In the genomic region with DNA sequence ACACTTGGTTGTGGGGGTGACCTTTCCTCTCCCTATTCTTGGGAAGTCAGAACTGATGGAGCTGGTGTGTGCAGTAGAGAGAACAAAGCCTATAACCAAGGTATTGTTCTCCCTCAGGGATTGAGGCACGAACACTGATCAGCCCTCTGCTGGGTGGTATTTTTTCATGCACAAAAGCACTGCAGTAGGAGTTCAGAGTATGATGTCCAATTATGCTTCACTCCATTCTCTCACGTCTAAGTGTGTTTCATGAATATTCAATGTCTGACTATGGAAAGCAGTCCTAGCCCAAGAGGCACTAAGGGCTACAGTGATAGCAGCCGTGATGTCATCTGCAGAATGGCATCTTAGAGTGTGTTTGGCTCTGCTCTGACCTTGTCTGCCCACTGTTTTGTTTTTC, we compare ENCODE assay signal across 19 mouse cellular contexts.
A peak's percentile ranks its signal among the peaks of the same experiment; 100 is the strongest.
DNase-seq lines count a peak whose midpoint lies in the region; ATAC-seq and TF ChIP-seq lines count a peak whose summit lies in the region.
"Had no signal": no experiment of that assay in that cellular context is flagged by ENCODE, and none has a peak within 500 bp of the region (broad histone marks: within the 10 kb centered on the region; RNA-seq: fewer than 3 reads in every experiment).

No protein-coding gene starts in this region.

- no peak for ATAC-seq in kidney, postnatal 0 days (replicated peaks; ENCODE audit: low FRiP score, low read depth)
- peak; percentile 61 for ATAC-seq in forebrain, embryonic 16.5 days

- no peaks in the 10 kb centered on the region for H3K36me3 ChIP-seq in kidney, postnatal 0 days (ENCODE audit: insufficient read depth, low read length)
- H3K36me3 ChIP-seq in forebrain, embryonic 16.5 days (ENCODE audit: control insufficient read depth, insufficient read depth) = no peaks in the 10 kb centered on the region
- H3K36me3 ChIP-seq: embryonic facial prominence, embryonic 10.5 days; heart, embryonic 13.5 days; limb, embryonic 13.5 days; lung, embryonic 15.5 days had no signal

- H3K9me3 ChIP-seq in kidney, postnatal 0 days (replicated peaks; ENCODE audit: low read length) = no peaks in the 10 kb centered on the region
- H3K9me3 ChIP-seq in forebrain, embryonic 16.5 days (ENCODE audit: control insufficient read depth, low read length) = no peaks in the 10 kb centered on the region
- H3K9me3 ChIP-seq: embryonic facial prominence, embryonic 10.5 days; heart, embryonic 13.5 days; limb, embryonic 13.5 days; lung, embryonic 15.5 days had no signal

- 63% methylated on average over 3 of the region's 3 CpGs for WGBS in kidney, postnatal 0 days
- WGBS in forebrain, embryonic 16.5 days = 10% methylated on average over 3 of the region's 3 CpGs

- no peak overlapping the region for H3K4me3 ChIP-seq in kidney, postnatal 0 days (replicated peaks; ENCODE audit: low read depth, low read length)
- H3K4me3 ChIP-seq in forebrain, embryonic 16.5 days (replicated peaks; ENCODE audit: low read length) = no peak overlapping the region
- H3K4me3 ChIP-seq: embryonic facial prominence, embryonic 10.5 days; heart, embryonic 13.5 days; limb, embryonic 13.5 days; lung, embryonic 15.5 days had no signal

- 0 out of 2 replicates have a peak, but pooled peaks have one; percentile 10 for TF ChIP-seq CTCF in kidney, postnatal 0 days (IDR thresholded peaks at IDR 0.05; ENCODE audit: low read depth)

- intact Hi-C loops in gastrocnemius, postnatal 14 days (cut with DNase I; ENCODE audit: low total_unique reads) = no loop called here

- no peaks in the 10 kb centered on the region for H3K4me1 ChIP-seq in kidney, postnatal 0 days (replicated peaks; ENCODE audit: insufficient read depth, low read length)
- H3K4me1 ChIP-seq in forebrain, embryonic 16.5 days (replicated peaks; ENCODE audit: control insufficient read depth, insufficient read depth, low read length) = peaks cover 8% of the 10 kb centered on the region
- H3K4me1 ChIP-seq: embryonic facial prominence, embryonic 10.5 days; limb, embryonic 13.5 days; lung, embryonic 15.5 days had no signal

- no peaks in the 10 kb centered on the region for H3K27me3 ChIP-seq in kidney, postnatal 0 days (ENCODE audit: insufficient read depth, low read length)
- no peaks in the 10 kb centered on the region for H3K27me3 ChIP-seq in forebrain, embryonic 16.5 days (replicated peaks; ENCODE audit: control insufficient read depth, insufficient read depth, low read length)
- H3K27me3 ChIP-seq: heart, embryonic 13.5 days; limb, embryonic 13.5 days; lung, embryonic 15.5 days had no signal

- DNase-seq in kidney, postnatal 0 days (ENCODE audit: low spot score) = no peak
- no peak for DNase-seq in kidney, postnatal 25 days
- peak; percentile 34 for DNase-seq in embryo, embryonic 11 days
- DNase-seq in retina, embryonic 14.5 days (ENCODE audit: low spot score) = peak; percentile 38
- DNase-seq in thymus, adult 18-20 months = no peak
- no peak for DNase-seq in gastrocnemius, postnatal 14 days
- DNase-seq: adrenal gland, adult 2 months; cerebellum, postnatal 14 days; heart, adult 18-20 months; heart, postnatal 36 days; right cerebral cortex, adult 18-20 months; thymus, postnatal 14 days had no signal

- H3K4me2 ChIP-seq in kidney, postnatal 0 days (ENCODE audit: low read length) = no peak overlapping the region
- no peak overlapping the region for H3K4me2 ChIP-seq in forebrain, embryonic 16.5 days (ENCODE audit: low read length)
- H3K4me2 ChIP-seq: heart, embryonic 13.5 days; limb, embryonic 13.5 days; lung, embryonic 15.5 days had no signal

- H3K9ac ChIP-seq in kidney, postnatal 0 days (ENCODE audit: low read depth, low read length) = no peak overlapping the region
- no peak overlapping the region for H3K9ac ChIP-seq in forebrain, embryonic 16.5 days (replicated peaks; ENCODE audit: low read depth, low read length)
- H3K9ac ChIP-seq: heart, embryonic 13.5 days; limb, embryonic 13.5 days; liver, embryonic 14.5 days; lung, embryonic 15.5 days had no signal

- no peak overlapping the region for H3K27ac ChIP-seq in kidney, postnatal 0 days
- H3K27ac ChIP-seq in forebrain, embryonic 16.5 days (ENCODE audit: low read length) = no peak overlapping the region
- H3K27ac ChIP-seq: embryonic facial prominence, embryonic 10.5 days; heart, embryonic 13.5 days; limb, embryonic 13.5 days; liver, embryonic 14.5 days; lung, embryonic 15.5 days; macrophage had no signal

Comparison
In these comparisons a context has a peak if more than half of its experiments do, and no peak if none do; other contexts are left out.
1. DNase-seq: peak in embryo, embryonic 11 days (single experiment) and retina, embryonic 14.5 days (single experiment); none in kidney, postnatal 0 days (single experiment), kidney, postnatal 25 days (0 of 2), thymus, adult 18-20 months (0 of 2) and gastrocnemius, postnatal 14 days (single experiment).